19 mouse cellular contexts compared by ENCODE assay signal in genomic region chr12:65674916-65675660, GRCm38 (mm10).
DNase-seq lines count a peak whose midpoint lies in the region; TF ChIP-seq lines count a peak whose summit lies in the region.
"Had no signal": no experiment of that assay in that cellular context is flagged by ENCODE, and none has a peak within 500 bp of the region (broad histone marks: within the 10 kb centered on the region; RNA-seq: fewer than 3 reads in every experiment).

No protein-coding gene starts in this region.

- H3K9ac ChIP-seq in CH12.LX (ENCODE audit: insufficient read depth, low read depth) = no peak overlapping the region
- H3K9ac ChIP-seq: embryonic facial prominence, embryonic 12.5 days; forebrain, embryonic 12.5 days had no signal

- no peaks in the 10 kb centered on the region for H3K9me3 ChIP-seq in CH12.LX (replicated peaks; ENCODE audit: low read length)
- H3K9me3 ChIP-seq: embryonic facial prominence, embryonic 10.5 days; embryonic facial prominence, embryonic 12.5 days; forebrain, embryonic 10.5 days; forebrain, embryonic 12.5 days had no signal

- no peak overlapping the region for H3K4me2 ChIP-seq in CH12.LX (ENCODE audit: insufficient read depth, low read depth, poor library complexity, severe bottlenecking)
- H3K4me2 ChIP-seq: embryonic facial prominence, embryonic 12.5 days; forebrain, embryonic 12.5 days had no signal

- peaks cover 0 to 8% of the 10 kb centered on the region in 2 experiments; a peak in 1 of 4 replicates for H3K4me1 ChIP-seq in CH12.LX (ENCODE audit: control insufficient read depth in 1 of 2, insufficient read depth in 2 of 2)
- H3K4me1 ChIP-seq: embryonic facial prominence, embryonic 10.5 days; embryonic facial prominence, embryonic 12.5 days; forebrain, embryonic 10.5 days; forebrain, embryonic 12.5 days had no signal

- H3K36me3 ChIP-seq in CH12.LX (replicated peaks in 1 of 2; ENCODE audit: control insufficient read depth in 1 of 2, insufficient read depth in 1 of 2, low read length in 1 of 2) = no peaks in the 10 kb centered on the region
- H3K36me3 ChIP-seq: embryonic facial prominence, embryonic 10.5 days; embryonic facial prominence, embryonic 12.5 days; forebrain, embryonic 10.5 days; forebrain, embryonic 12.5 days had no signal

- no peaks in the 10 kb centered on the region for H3K79me2 ChIP-seq in CH12.LX (replicated peaks; ENCODE audit: control insufficient read depth, extremely low read depth, insufficient read depth, poor library complexity, severe bottlenecking)

- no peak overlapping the region for H3K4me3 ChIP-seq in CH12.LX (replicated peaks in 1 of 3; ENCODE audit: low read depth in 2 of 3, low read length in 2 of 3, poor library complexity in 1 of 3)
- H3K4me3 ChIP-seq: embryonic facial prominence, embryonic 10.5 days; embryonic facial prominence, embryonic 12.5 days; erythroblast, embryonic 14.5 days; forebrain, embryonic 10.5 days; forebrain, embryonic 12.5 days had no signal

- TF ChIP-seq CTCF in CH12.LX (conservative IDR thresholded peaks at IDR 0.05 in 1 of 2, IDR thresholded peaks at IDR 0.05 in 1 of 2; ENCODE audit: low read depth in 2 of 2, low read length in 2 of 2) = no peak

- no peak for TF ChIP-seq EP300 in CH12.LX (IDR thresholded peaks at IDR 0.05; ENCODE audit: low read length)

- in situ Hi-C loops in CH12.LX (cut with MboI; ENCODE audit: low pct_ligation_motif_present, low pct_unique_long_range_greater_than_20kb, low sequenced_read_pairs) = no loop called here

- peak; percentile 1 for DNase-seq in 416B (ENCODE audit: low read depth)
- peak; percentile 9 for DNase-seq in CH12.LX (ENCODE audit: extremely low read depth)
- DNase-seq in MEL-GATA-1-ER (ENCODE audit: extremely low read depth, low read depth) = peak; percentile 53
- DNase-seq in thymus, adult 18-20 months = no peak
- no peak for DNase-seq in urinary bladder, postnatal 10 days (ENCODE audit: low spot score)
- DNase-seq: adrenal gland, adult 2 months; adrenal gland, postnatal 10 days; adrenal gland, postnatal 25 days; B cell, adult 2 months; cerebellum, adult 11 months; cerebellum, adult 18-20 months; cerebellum, adult 8-10 months; cerebellum, adult 9-11 months; cerebellum, postnatal 25 days had no signal

- TF ChIP-seq POLR2A in CH12.LX (IDR thresholded peaks at IDR 0.05; ENCODE audit: low read depth, low read length) = no peak

- H3K27ac ChIP-seq in CH12.LX (ENCODE audit: insufficient read depth, low read depth) = no peak overlapping the region
- H3K27ac ChIP-seq: embryonic facial prominence, embryonic 10.5 days; embryonic facial prominence, embryonic 12.5 days; forebrain, embryonic 10.5 days; forebrain, embryonic 12.5 days had no signal

- H3K27me3 ChIP-seq in CH12.LX (replicated peaks) = no peaks in the 10 kb centered on the region
- H3K27me3 ChIP-seq: embryonic facial prominence, embryonic 12.5 days; forebrain, embryonic 12.5 days had no signal

- dilution Hi-C loops in CH12.LX (cut with MboI; ENCODE audit: extremely low pct_ligation_motif_present, extremely low pct_unique_long_range_greater_than_20kb, low sequenced_read_pairs) = no loop called here

- no peak for TF ChIP-seq RAD21 in CH12.LX (IDR thresholded peaks at IDR 0.05; ENCODE audit: low read depth, low read length)

TF ChIP-seq in CH12.LX, 34 proteins besides CTCF, POLR2A, EP300 and RAD21:
- TF ChIP-seq SMC3 (IDR thresholded peaks at IDR 0.05; ENCODE audit: low read depth, low read length) (no peak), RCOR1 (conservative IDR thresholded peaks at IDR 0.05; ENCODE audit: low read depth, low read length) (no peak), ZC3H11A (IDR thresholded peaks at IDR 0.05; ENCODE audit: low read depth, low read length) (no peak), MAFK (IDR thresholded peaks at IDR 0.05; ENCODE audit: insufficient replicate concordance, low read length) (no peak), ETS1 (conservative IDR thresholded peaks at IDR 0.05; ENCODE audit: low read depth, low read length) (no peak)

Comparison
In these comparisons a context has a peak if more than half of its experiments do, and no peak if none do; other contexts are left out.
1. DNase-seq: peak in 416B (single experiment), CH12.LX (single experiment) and MEL-GATA-1-ER (single experiment); none in thymus, adult 18-20 months (0 of 2) and urinary bladder, postnatal 10 days (single experiment).